Mouse (Mus musculus) kidney, adult 2 months (tissue): Measurements from ENCODE around the gene 1700001O22Rik.

Experiments
- CTCF ChIP-seq: fragments of 200-500 bp; conservative IDR thresholded peaks from 2 replicates; pipeline ENCODE4 v1.5.1; 2011; ENCODE audit warnings: low read depth, mild to moderate bottlenecking, control low read depth, low read length, moderate library complexity, mixed read lengths; ENCODE audit not compliant: insufficient read depth, insufficient read length
- POLR2A ChIP-seq: fragments of 200-500 bp; IDR thresholded peaks from one replicate; pipeline ENCODE4 v1.6.1; 2011; ENCODE audit warnings: low read depth, low read length, control low read depth

DNA sequence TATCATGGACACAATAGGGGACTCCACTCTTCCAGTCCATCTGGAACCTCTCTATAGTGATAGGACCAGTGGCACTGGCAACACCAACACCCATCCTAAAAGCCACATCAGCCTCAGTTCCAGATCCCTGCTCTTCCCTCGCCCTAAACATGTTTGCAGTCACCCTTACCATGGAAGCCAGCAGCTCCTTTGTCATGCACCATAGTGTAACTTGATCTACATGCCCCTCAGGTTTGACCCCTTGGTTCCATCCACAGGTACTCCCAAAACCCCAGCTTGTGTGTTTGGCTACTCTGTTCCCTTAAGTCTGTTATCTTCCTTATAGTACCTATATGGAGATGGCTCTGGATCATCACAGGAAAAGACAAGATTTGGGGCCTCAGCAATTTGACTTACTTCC is 12.9 kb upstream of the 1700001O22Rik start:
- no peak for TF ChIP-seq POLR2A
- no peak for TF ChIP-seq CTCF
